Mouse (Mus musculus): ENCODE measurements at regions not wholly inside any gene's neighbourhood (a gene's known extent, or its start where the extent isn't known, plus 50 kb on each side); places are given as distances from the start of the nearest gene placed in this dataset.

- Histone ChIP-seq H3K27ac (ENCODE audit: insufficient read depth, low read depth, low read length, poor library complexity, severe bottlenecking) (no peak overlapping the region), H3K9ac (ENCODE audit: insufficient read depth, low read depth, low read length, poor library complexity, severe bottlenecking) (no peak overlapping the region)
- DNase-seq (ENCODE audit: low read depth, low spot score), result no peak
Measured at GRCm38 (mm10) chr15:40017019-40017418, 117.1 kb upstream of the 9330182O14Rik start.

GRCm38 (mm10) chr15:40017597-40017996, 116.6 kb upstream of the 9330182O14Rik start:
- in situ Hi-C loops (cut with MboI; ENCODE audit: low sequenced_read_pairs in 2 of 2, unreplicated experiment in 2 of 2), result no loop called here
- DNase-seq (ENCODE audit: low read depth, low spot score), result no peak
- Histone ChIP-seq H3K36me3 (ENCODE audit: control insufficient read depth, insufficient read depth, low read length, poor library complexity, severe bottlenecking) (no peaks in the 10 kb centered on the region), H3K9me3 (ENCODE audit: control insufficient read depth, insufficient read depth, low read depth, low read length) (no peaks in the 10 kb centered on the region), H3K4me1 (ENCODE audit: control insufficient read depth in 2 of 2, insufficient read depth in 2 of 2, low read length in 2 of 2, poor library complexity in 1 of 2) (peaks cover 7% of the 10 kb centered on the region in 2 experiments; a peak in 3 of 4 replicates), H3K4me3 (ENCODE audit: insufficient read depth in 1 of 2, low read depth in 1 of 2, low read length in 2 of 2, poor library complexity in 1 of 2, severe bottlenecking in 1 of 2) (no peak overlapping the region), H3K27ac (ENCODE audit: insufficient read depth, low read depth, low read length, poor library complexity, severe bottlenecking) (no peak overlapping the region; the same call in 1 of the 2 replicates), H3K9ac (ENCODE audit: insufficient read depth, low read depth, low read length, poor library complexity, severe bottlenecking) (no peak overlapping the region)
- TF ChIP-seq ZNF384 (IDR thresholded peaks at IDR 0.05; ENCODE audit: low read depth, low read length), result no peak
- TF ChIP-seq MAFK (IDR thresholded peaks at IDR 0.05; ENCODE audit: insufficient read depth, low read depth, low read length), result no peak
- TF ChIP-seq ZC3H11A (IDR thresholded peaks at IDR 0.05; ENCODE audit: borderline replicate concordance, low read depth, low read length), result no peak
- no peak for TF ChIP-seq HCFC1 (IDR thresholded peaks at IDR 0.05; ENCODE audit: borderline replicate concordance, insufficient read depth, low read length)
- TF ChIP-seq CHD2 (IDR thresholded peaks at IDR 0.05; ENCODE audit: low read depth, low read length), result no peak

More at GRCm38 (mm10) chr15:40017019-40017418, 117.1 kb upstream of the 9330182O14Rik start:
- Histone ChIP-seq H3K9me3 (ENCODE audit: control insufficient read depth, insufficient read depth, low read depth, low read length) (no peaks in the 10 kb centered on the region), H3K36me3 (ENCODE audit: control insufficient read depth, insufficient read depth, low read length, poor library complexity, severe bottlenecking) (no peaks in the 10 kb centered on the region), H3K4me1 (ENCODE audit: control insufficient read depth in 2 of 2, insufficient read depth in 2 of 2, low read length in 2 of 2, poor library complexity in 1 of 2) (peaks cover 7% of the 10 kb centered on the region in 2 experiments; a peak in 3 of 4 replicates), H3K4me3 (ENCODE audit: insufficient read depth in 1 of 2, low read depth in 1 of 2, low read length in 2 of 2, poor library complexity in 1 of 2, severe bottlenecking in 1 of 2) (no peak overlapping the region)
- in situ Hi-C loops (cut with MboI; ENCODE audit: low sequenced_read_pairs in 2 of 2, unreplicated experiment in 2 of 2), result no loop called here
- TF ChIP-seq HCFC1 (IDR thresholded peaks at IDR 0.05; ENCODE audit: borderline replicate concordance, insufficient read depth, low read length) (no peak), ZNF384 (IDR thresholded peaks at IDR 0.05; ENCODE audit: low read depth, low read length) (no peak), MAFK (IDR thresholded peaks at IDR 0.05; ENCODE audit: insufficient read depth, low read depth, low read length) (no peak)

GRCm38 (mm10) chr15:40018047-40018791, 115.9 kb upstream of the 9330182O14Rik start:
- no peaks in the 10 kb centered on the region for H3K36me3 ChIP-seq (ENCODE audit: control insufficient read depth, insufficient read depth, low read length, poor library complexity, severe bottlenecking)
- H3K4me3 ChIP-seq (ENCODE audit: insufficient read depth in 1 of 2, low read depth in 1 of 2, low read length in 2 of 2, poor library complexity in 1 of 2, severe bottlenecking in 1 of 2), result peak overlapping the region in 1 of 2 experiments; percentile 23; a peak in 1 of 4 replicates
- TF ChIP-seq MAFK (IDR thresholded peaks at IDR 0.05; ENCODE audit: insufficient read depth, low read depth, low read length) (no peak), CHD2 (IDR thresholded peaks at IDR 0.05; ENCODE audit: low read depth, low read length) (no peak), ZNF384 (IDR thresholded peaks at IDR 0.05; ENCODE audit: low read depth, low read length) (no peak), ZC3H11A (IDR thresholded peaks at IDR 0.05; ENCODE audit: borderline replicate concordance, low read depth, low read length) (no peak), HCFC1 (IDR thresholded peaks at IDR 0.05; ENCODE audit: borderline replicate concordance, insufficient read depth, low read length) (no peak)
- peaks cover 7% of the 10 kb centered on the region in 2 experiments; a peak in 3 of 4 replicates for H3K4me1 ChIP-seq (ENCODE audit: control insufficient read depth in 2 of 2, insufficient read depth in 2 of 2, low read length in 2 of 2, poor library complexity in 1 of 2)
- no peaks in the 10 kb centered on the region for H3K9me3 ChIP-seq (ENCODE audit: control insufficient read depth, insufficient read depth, low read depth, low read length)
- peak overlapping the region; percentile 36; the same call in 1 of the 2 replicates for H3K27ac ChIP-seq (ENCODE audit: insufficient read depth, low read depth, low read length, poor library complexity, severe bottlenecking)
- H3K9ac ChIP-seq (ENCODE audit: insufficient read depth, low read depth, low read length, poor library complexity, severe bottlenecking), result peak overlapping the region; percentile 48; the same call in 1 of the 2 replicates
- in situ Hi-C loops (cut with MboI; ENCODE audit: low sequenced_read_pairs in 2 of 2, unreplicated experiment in 2 of 2), result no loop called here
- peak; percentile 40 for DNase-seq (ENCODE audit: low read depth, low spot score)

GRCm38 (mm10) chr15:40018792-40019151, 115.4 kb upstream of the 9330182O14Rik start:
- H3K4me3 ChIP-seq (ENCODE audit: insufficient read depth in 1 of 2, low read depth in 1 of 2, low read length in 2 of 2, poor library complexity in 1 of 2, severe bottlenecking in 1 of 2), result peak overlapping the region in 1 of 2 experiments; percentile 23; a peak in 1 of 4 replicates
- peak; percentile 48 for DNase-seq (ENCODE audit: low read depth, low spot score)
- H3K9me3 ChIP-seq (ENCODE audit: control insufficient read depth, insufficient read depth, low read depth, low read length), result no peaks in the 10 kb centered on the region
- peak overlapping the region; percentile 36; the same call in 1 of the 2 replicates for H3K27ac ChIP-seq (ENCODE audit: insufficient read depth, low read depth, low read length, poor library complexity, severe bottlenecking)
- no peak overlapping the region; the same call in 1 of the 2 replicates for H3K9ac ChIP-seq (ENCODE audit: insufficient read depth, low read depth, low read length, poor library complexity, severe bottlenecking)
- H3K4me1 ChIP-seq (ENCODE audit: control insufficient read depth in 2 of 2, insufficient read depth in 2 of 2, low read length in 2 of 2, poor library complexity in 1 of 2), result peaks cover 7% of the 10 kb centered on the region in 2 experiments; a peak in 3 of 4 replicates
- no peak for TF ChIP-seq CHD2 (IDR thresholded peaks at IDR 0.05; ENCODE audit: low read depth, low read length)
- TF ChIP-seq ZNF384 (IDR thresholded peaks at IDR 0.05; ENCODE audit: low read depth, low read length), result no peak
- TF ChIP-seq ZC3H11A (IDR thresholded peaks at IDR 0.05; ENCODE audit: borderline replicate concordance, low read depth, low read length), result no peak
- no peak for TF ChIP-seq HCFC1 (IDR thresholded peaks at IDR 0.05; ENCODE audit: borderline replicate concordance, insufficient read depth, low read length)
- no peak for TF ChIP-seq MAFK (IDR thresholded peaks at IDR 0.05; ENCODE audit: insufficient read depth, low read depth, low read length)
- no peaks in the 10 kb centered on the region for H3K36me3 ChIP-seq (ENCODE audit: control insufficient read depth, insufficient read depth, low read length, poor library complexity, severe bottlenecking)
- in situ Hi-C loops (cut with MboI; ENCODE audit: low sequenced_read_pairs in 2 of 2, unreplicated experiment in 2 of 2), result no loop called here
